Mouse (Mus musculus) CH12.LX (cell line): ENCODE data around the gene Cep126. TPM values are rescaled to one million over a fixed set of nuclear protein-coding genes. Genes with fewer than 3 reads are reported as not detected.

ENCODE experiments used
- DNase-seq: peaks from one replicate; pipeline ENCODE4 v3.0.0-alpha.2; 2013; ENCODE audit errors: extremely low read depth
- H3K27ac ChIP-seq: 2 replicates; pipeline ENCODE4 v1.5.1; 2012; ENCODE audit warnings: low read depth, mild to moderate bottlenecking, control low read depth, moderate library complexity; ENCODE audit not compliant: insufficient read depth
- H3K27me3 ChIP-seq: replicated peaks from 2 replicates; pipeline ENCODE3; 2012; ENCODE audit warnings: inconsistent platforms
- H3K36me3 ChIP-seq, 2 experiments: replicated peaks in 1 of 2; 2 replicates each; pipeline versions ENCODE3 to v1.6.1; 2012; ENCODE audit warnings: inconsistent platforms in 1 of 2, low read length in 1 of 2, mild to moderate bottlenecking in 1 of 2, mixed read lengths in 1 of 2, moderate library complexity in 1 of 2; ENCODE audit not compliant: control insufficient read depth in 1 of 2, insufficient read depth in 1 of 2
- H3K4me1 ChIP-seq, 2 experiments: 2 replicates each; pipeline ENCODE4 v1.6.1; 2012; ENCODE audit warnings: inconsistent platforms in 1 of 2, moderate library complexity in 1 of 2; ENCODE audit not compliant: insufficient read depth in 2 of 2, control insufficient read depth in 1 of 2
- H3K4me2 ChIP-seq: 2 replicates; pipeline ENCODE4 v1.6.1; 2012; ENCODE audit warnings: low read depth, mild to moderate bottlenecking, control low read depth; ENCODE audit not compliant: poor library complexity, insufficient read depth, severe bottlenecking
- H3K4me3 ChIP-seq, 3 experiments: fragments of 150-350 bp in 1 of 3; sonication (generic) in 1 of 3; replicated peaks in 1 of 3; 2 replicates each; pipeline versions ENCODE3 to v1.5.1; 2011 to 2012; ENCODE audit warnings: low read depth in 2 of 3, low read length in 2 of 3, mild to moderate bottlenecking in 2 of 3, moderate library complexity in 2 of 3, control low read depth in 1 of 3, improper control_type of control experiment in 1 of 3, inconsistent platforms in 1 of 3, mixed read lengths in 1 of 3; ENCODE audit not compliant: poor library complexity in 1 of 3
- H3K79me2 ChIP-seq: replicated peaks from 2 replicates; pipeline ENCODE4 v1.6.1; 2012; ENCODE audit warnings: mild to moderate bottlenecking, moderate library complexity; ENCODE audit not compliant: control insufficient read depth, poor library complexity, insufficient read depth, severe bottlenecking; ENCODE audit errors: extremely low read depth
- H3K9ac ChIP-seq: 2 replicates; pipeline ENCODE4 v1.6.1; 2012; ENCODE audit warnings: low read depth, mild to moderate bottlenecking, control low read depth, moderate library complexity; ENCODE audit not compliant: insufficient read depth
- H3K9me3 ChIP-seq: replicated peaks from 2 replicates; pipeline ENCODE3; 2012; ENCODE audit warnings: low read length, inconsistent platforms, mixed read lengths
- E2F4 ChIP-seq: IDR thresholded peaks from 2 replicates; pipeline ENCODE4 v1.6.1; 2011; ENCODE audit warnings: low read depth, low read length, improper control_type of control experiment; ENCODE audit not compliant: insufficient replicate concordance
- HCFC1 ChIP-seq: IDR thresholded peaks from 2 replicates; pipeline ENCODE4 v1.6.1; 2012; ENCODE audit warnings: low read depth, mild to moderate bottlenecking, inconsistent platforms, low read length, improper control_type of control experiment
- MAX ChIP-seq: IDR thresholded peaks from 2 replicates; pipeline ENCODE4 v1.6.1; 2011; ENCODE audit warnings: low read length, improper control_type of control experiment
- MAZ ChIP-seq: IDR thresholded peaks from 2 replicates; pipeline ENCODE4 v1.6.1; 2012; ENCODE audit warnings: low read depth, mild to moderate bottlenecking, inconsistent platforms, low read length, improper control_type of control experiment, moderate library complexity
- MEF2A ChIP-seq: IDR thresholded peaks from 2 replicates; pipeline ENCODE4 v1.6.1; 2014; ENCODE audit warnings: low read depth, mild to moderate bottlenecking, inconsistent platforms, low read length, improper control_type of control experiment, borderline replicate concordance
- MXI1 ChIP-seq: IDR thresholded peaks from 2 replicates; pipeline ENCODE4 v1.6.1; 2011; ENCODE audit warnings: mild to moderate bottlenecking, low read depth, low read length, improper control_type of control experiment
- MYC ChIP-seq: IDR thresholded peaks from 2 replicates; pipeline ENCODE4 v1.6.1; 2011; ENCODE audit warnings: low read depth, mild to moderate bottlenecking, improper control_type of control experiment, low read length
- NELFE ChIP-seq: IDR thresholded peaks from 2 replicates; pipeline ENCODE4 v1.6.1; 2011; ENCODE audit warnings: low read depth, low read length, improper control_type of control experiment
- PAX5 ChIP-seq: IDR thresholded peaks from 2 replicates; pipeline ENCODE4 v1.6.1; 2012; ENCODE audit warnings: low read length, inconsistent platforms, mixed read lengths
- POLR2A ChIP-seq: IDR thresholded peaks from 2 replicates; pipeline ENCODE4 v1.6.1; 2011; ENCODE audit warnings: low read depth, mild to moderate bottlenecking, improper control_type of control experiment, low read length
- RAD21 ChIP-seq: IDR thresholded peaks from 2 replicates; pipeline ENCODE4 v1.6.1; 2011; ENCODE audit warnings: low read depth, mild to moderate bottlenecking, low read length, improper control_type of control experiment, moderate library complexity
- RCOR1 ChIP-seq: conservative IDR thresholded peaks from 2 replicates; pipeline ENCODE4 v1.6.1; 2012; ENCODE audit warnings: low read depth, mild to moderate bottlenecking, inconsistent platforms, low read length, improper control_type of control experiment
- SIN3A ChIP-seq: IDR thresholded peaks from 2 replicates; pipeline ENCODE4 v1.6.1; 2012; ENCODE audit warnings: low read length, improper control_type of control experiment, inconsistent platforms
- TBP ChIP-seq: conservative IDR thresholded peaks from 2 replicates; pipeline ENCODE4 v1.6.1; 2011; ENCODE audit warnings: low read depth, low read length, improper control_type of control experiment
- TCF12 ChIP-seq: IDR thresholded peaks from 2 replicates; pipeline ENCODE4 v1.6.1; 2014; ENCODE audit warnings: low read depth, mild to moderate bottlenecking, inconsistent platforms, low read length, improper control_type of control experiment
- UBTF ChIP-seq: IDR thresholded peaks from 2 replicates; pipeline ENCODE4 v1.6.1; 2012; ENCODE audit warnings: low read depth, mild to moderate bottlenecking, inconsistent platforms, low read length, improper control_type of control experiment, moderate library complexity
- ZKSCAN1 ChIP-seq: IDR thresholded peaks from 2 replicates; pipeline ENCODE4 v1.6.1; 2012; ENCODE audit warnings: low read depth, inconsistent platforms, low read length, improper control_type of control experiment, borderline replicate concordance
- ZNF384 ChIP-seq: IDR thresholded peaks from 2 replicates; pipeline ENCODE4 v1.6.1; 2012; ENCODE audit warnings: low read depth, low read length, improper control_type of control experiment, inconsistent platforms
- dilution Hi-C: fragments of 300-500 bp; cut with MboI; formaldehyde crosslinking; loops from 2 replicates; pipeline ENCODE4 v1.14.3; 2020; ENCODE audit warnings: low sequenced_read_pairs; ENCODE audit not compliant: extremely low pct_unique_long_range_greater_than_20kb, extremely low pct_ligation_motif_present
- in situ Hi-C: fragments of 300-500 bp; cut with MboI; formaldehyde crosslinking; loops from 3 replicates; pipeline ENCODE4 v1.14.3; 2019; ENCODE audit warnings: low sequenced_read_pairs, low pct_ligation_motif_present, low pct_unique_long_range_greater_than_20kb, mixed read lengths
- polyA plus RNA-seq: library from polyadenylated mRNA; unstranded; fragments of >175 nt; gene quantifications from 2 replicates; pipeline ENCODE4 v1.2.1, GENCODE M21; 2012; ENCODE audit warnings: low read depth; ENCODE audit not compliant: insufficient read length
- total RNA-seq, 2 experiments: library from RNA; depleted of rRNA; stranded (reverse); fragments of 300-350 nt in 1 of 2; fragments of >200 nt in 1 of 2; gene quantifications; 2 replicates each; pipeline ENCODE4 v1.2.3; 2012 to 2014

Gene Cep126
- total and polyA plus RNA-seq, 3 experiments: not detected

DNA sequence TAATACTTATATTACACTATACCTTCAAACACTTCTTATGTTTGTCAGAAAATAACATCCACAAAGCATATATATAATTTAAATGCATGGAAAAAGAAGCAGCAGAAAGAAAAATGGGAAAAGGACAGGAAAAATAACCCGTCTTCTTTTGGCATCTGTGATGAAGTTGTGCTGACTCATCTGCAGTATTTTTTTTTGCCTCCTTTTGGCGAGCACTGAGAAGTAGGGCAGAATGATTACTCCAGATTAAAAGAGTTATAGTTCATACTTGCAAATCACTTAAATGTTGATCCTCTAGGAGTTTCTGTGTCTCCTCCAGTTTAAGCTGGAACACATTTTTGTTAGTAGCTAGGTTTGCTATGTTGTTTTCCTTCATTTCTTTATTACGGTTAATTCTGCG is 31.0 kb downstream of the Cep126 start:
- Histone ChIP-seq H3K27ac (no peak overlapping the region), H3K79me2 (no peaks in the 10 kb centered on the region), H3K36me3 (no peaks in the 10 kb centered on the region), H3K4me3 (no peak overlapping the region), H3K9ac (no peak overlapping the region), H3K9me3 (no peaks in the 10 kb centered on the region), H3K27me3 (no peaks in the 10 kb centered on the region), H3K4me2 (no peak overlapping the region), H3K4me1 (no peaks in the 10 kb centered on the region)
- dilution Hi-C loops: no loop called here
- no peak for TF ChIP-seq UBTF
- no peak for TF ChIP-seq ZNF384
- no peak for TF ChIP-seq TBP
- TF ChIP-seq MYC: no peak
- TF ChIP-seq TCF12: no peak
- no peak for TF ChIP-seq MXI1
- no peak for TF ChIP-seq NELFE
- TF ChIP-seq RCOR1: no peak
- TF ChIP-seq POLR2A: no peak
- TF ChIP-seq PAX5: no peak
- TF ChIP-seq HCFC1: no peak
- TF ChIP-seq MAZ: no peak
- no peak for TF ChIP-seq E2F4
- TF ChIP-seq MAX: no peak
- no peak for TF ChIP-seq SIN3A
- TF ChIP-seq ZKSCAN1: no peak
- TF ChIP-seq MEF2A: no peak
- no peak for DNase-seq
- in situ Hi-C loops: no loop called here

DNA sequence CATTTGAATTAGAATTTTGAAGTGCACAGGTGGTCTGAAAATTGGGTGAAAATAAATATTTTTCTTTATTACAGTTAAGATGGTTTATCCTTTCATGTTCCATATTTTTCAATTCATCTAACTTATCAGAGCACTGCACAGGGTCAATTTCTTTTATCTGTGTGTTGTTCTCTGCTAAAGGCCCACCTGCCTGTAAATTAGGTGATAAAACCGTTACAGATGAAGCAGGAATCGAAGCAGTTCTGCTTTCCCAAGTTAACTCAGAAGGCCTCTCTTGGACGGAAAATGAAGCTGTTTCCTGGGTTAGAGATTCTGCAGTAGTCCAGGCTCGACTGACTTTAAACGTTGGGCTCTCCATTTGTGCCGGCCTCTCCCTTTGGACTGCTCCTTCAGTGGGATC is 33.1 kb downstream of the Cep126 start:
- no peaks in the 10 kb centered on the region for H3K36me3 ChIP-seq
- no peaks in the 10 kb centered on the region for H3K27me3 ChIP-seq
- H3K4me3 ChIP-seq: no peak overlapping the region
- no peak overlapping the region for H3K27ac ChIP-seq
- H3K79me2 ChIP-seq: no peaks in the 10 kb centered on the region
- no peaks in the 10 kb centered on the region for H3K4me1 ChIP-seq
- H3K9ac ChIP-seq: no peak overlapping the region
- dilution Hi-C loops: no loop called here
- no peaks in the 10 kb centered on the region for H3K9me3 ChIP-seq
- TF ChIP-seq RAD21: no peak
- TF ChIP-seq, all 38 proteins: peak for 0
- DNase-seq: no peak
- H3K4me2 ChIP-seq: no peak overlapping the region
- in situ Hi-C loops: no loop called here
